Mouse (Mus musculus) thymus, adult 2 months (tissue): Measurements from ENCODE around the gene Ubiad1. TPM values are rescaled to one million over a fixed set of nuclear protein-coding genes. Genes with fewer than 3 reads are reported as not detected.

Experiments used
- DNase-seq: peaks from one replicate; pipeline ENCODE4 v3.0.0; 2021
- H3K27ac ChIP-seq: fragments of 200-500 bp; 2 replicates; pipeline ENCODE4 v1.5.1; 2012; ENCODE audit warnings: low read length, control low read depth; ENCODE audit not compliant: control insufficient read depth, insufficient read depth
- H3K27me3 ChIP-seq: fragments of 200-500 bp; 2 replicates; pipeline ENCODE4 v1.6.1; 2012; ENCODE audit warnings: mild to moderate bottlenecking, low read length, moderate library complexity, mixed read lengths; ENCODE audit not compliant: control insufficient read depth, insufficient read depth
- H3K36me3 ChIP-seq: fragments of 200-500 bp; 2 replicates; pipeline ENCODE4 v1.6.1; 2012; ENCODE audit warnings: mild to moderate bottlenecking, low read length, moderate library complexity; ENCODE audit not compliant: control insufficient read depth, insufficient read depth
- H3K4me1 ChIP-seq: fragments of 200-500 bp; replicated peaks from 2 replicates; pipeline ENCODE4 v1.6.1; 2012; ENCODE audit warnings: low read length; ENCODE audit not compliant: control insufficient read depth, insufficient read depth
- H3K4me3 ChIP-seq: fragments of 200-500 bp; 2 replicates; pipeline ENCODE4 v1.5.1; 2012; ENCODE audit warnings: mild to moderate bottlenecking, low read length, control low read depth, moderate library complexity; ENCODE audit not compliant: control insufficient read depth, insufficient read depth
- CTCF ChIP-seq: fragments of 200-500 bp; IDR thresholded peaks from 2 replicates; pipeline ENCODE4 v1.5.1; 2012; ENCODE audit warnings: mild to moderate bottlenecking, control low read depth, low read length, moderate library complexity, borderline replicate concordance; ENCODE audit not compliant: control insufficient read depth, poor library complexity, insufficient read depth; ENCODE audit errors: extremely low read depth
- POLR2A ChIP-seq: fragments of 200-500 bp; IDR thresholded peaks from 2 replicates; pipeline ENCODE4 v1.6.1; 2012; ENCODE audit warnings: mild to moderate bottlenecking, low read length, control low read depth, moderate library complexity; ENCODE audit not compliant: control insufficient read depth, poor library complexity, insufficient read depth; ENCODE audit errors: extremely low read depth
- WGBS: fragments of 180-500 bp; shearing (Covaris S2); methylation state at CpG from one replicate; pipeline ENCODE4 v1.1.7; 2018; 5-methylcytosine and 5-hydroxymethylcytosine counted together
- polyA plus RNA-seq: library from polyadenylated mRNA; depleted of rRNA; stranded (reverse); fragments of >200 nt; gene quantifications from 2 replicates; pipeline ENCODE4 v1.2.3, GENCODE M21; 2012

Ubiad1 gene
- polyA plus RNA-seq, 1 experiment: 20.0 TPM

DNA sequence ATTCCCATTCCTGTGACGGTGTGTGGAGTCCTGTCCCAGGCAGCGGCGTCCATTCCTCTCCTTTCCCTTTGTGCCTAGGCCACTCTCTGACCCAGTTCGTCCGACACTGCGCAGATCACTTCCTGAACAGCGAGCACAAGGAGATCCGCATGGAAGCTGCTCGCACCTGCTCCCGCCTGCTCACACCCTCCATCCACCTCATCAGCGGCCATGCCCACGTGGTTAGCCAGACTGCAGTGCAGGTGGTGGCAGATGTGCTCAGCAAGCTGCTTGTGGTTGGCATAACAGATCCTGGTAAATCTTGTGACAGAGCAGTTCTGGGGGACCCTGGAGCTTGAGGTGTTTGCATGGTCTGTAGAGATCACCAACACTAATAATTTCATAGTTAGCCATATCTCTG lies 20.3 kb upstream of the Ubiad1 start:
- WGBS: 52% methylated on average over 12 of the region's 12 CpGs
- DNase-seq: no peak
- no peak overlapping the region for H3K4me3 ChIP-seq
- no peaks in the 10 kb centered on the region for H3K27me3 ChIP-seq
- peaks cover 49% of the 10 kb centered on the region for H3K36me3 ChIP-seq
- H3K4me1 ChIP-seq: no peaks in the 10 kb centered on the region; the same call in 1 of the 2 replicates
- TF ChIP-seq POLR2A: no peak
- no peak for TF ChIP-seq CTCF
- H3K27ac ChIP-seq: no peak overlapping the region

DNA sequence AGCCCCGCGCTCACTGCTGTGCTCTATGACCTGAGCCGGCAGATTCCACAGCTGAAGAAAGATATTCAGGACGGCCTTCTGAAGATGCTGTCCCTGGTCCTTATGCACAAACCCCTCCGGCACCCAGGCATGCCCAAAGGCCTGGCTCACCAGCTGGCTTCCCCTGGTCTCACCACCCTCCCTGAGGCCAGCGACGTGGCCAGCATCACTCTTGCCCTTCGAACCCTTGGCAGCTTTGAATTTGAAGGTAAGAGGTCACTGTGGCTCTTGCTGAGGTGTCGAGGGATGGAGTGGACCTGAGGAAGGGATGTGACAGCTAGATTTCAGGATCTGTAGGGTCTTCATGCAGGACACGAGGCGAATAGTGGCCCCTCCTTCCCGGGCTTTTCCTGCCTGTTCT lies 19.7 kb upstream of the Ubiad1 start:
- whole genome bisulfite sequencing: 95% methylated on average over 12 of the region's 12 CpGs
- H3K36me3 ChIP-seq: peaks cover 43% of the 10 kb centered on the region
- H3K4me3 ChIP-seq: no peak overlapping the region
- TF ChIP-seq POLR2A (no peak), CTCF (no peak)
- H3K4me1 ChIP-seq: no peaks in the 10 kb centered on the region; the same call in 1 of the 2 replicates
- no peak for DNase-seq
- H3K27me3 ChIP-seq: no peaks in the 10 kb centered on the region
- H3K27ac ChIP-seq: no peak overlapping the region

DNA sequence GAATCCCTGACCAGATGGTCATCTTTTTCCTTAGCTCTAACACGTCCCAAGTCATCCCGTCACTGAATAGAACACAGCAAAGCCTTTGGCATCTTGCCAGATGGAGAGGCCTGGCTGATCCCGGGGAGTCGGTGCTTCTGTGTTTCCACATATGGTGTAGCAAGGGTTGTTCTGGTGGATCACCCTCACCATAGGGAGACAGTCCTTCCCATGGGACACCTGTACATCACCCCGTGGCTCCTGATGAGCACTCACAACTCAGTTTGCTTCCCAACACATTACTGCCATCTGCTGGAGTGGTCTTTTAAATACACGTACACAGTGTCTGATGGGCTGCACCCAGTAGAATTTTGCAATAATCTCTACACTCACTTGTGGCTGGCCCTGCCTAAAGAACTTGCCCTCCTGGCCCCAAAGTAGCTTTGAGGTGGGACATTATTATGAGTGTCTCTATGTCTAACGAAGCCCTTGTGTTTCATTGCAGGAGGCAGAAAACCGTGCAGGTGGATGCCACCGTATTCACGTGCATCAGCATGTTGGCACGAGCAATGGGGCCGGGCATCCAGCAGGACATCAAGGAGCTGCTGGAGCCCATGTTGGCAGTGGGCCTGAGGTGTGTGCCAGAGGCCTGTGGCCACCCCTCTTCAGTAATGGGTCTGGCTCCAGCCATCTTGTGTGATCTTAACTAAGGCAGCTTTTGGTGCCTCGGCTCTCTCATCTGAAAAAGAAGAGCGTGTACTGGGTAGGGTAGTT lies 18.8 kb upstream of the Ubiad1 start:
- 91% methylated on average over 14 of the region's 14 CpGs for WGBS
- DNase-seq: peak; percentile 24
- H3K36me3 ChIP-seq: peaks cover 43% of the 10 kb centered on the region

DNA sequence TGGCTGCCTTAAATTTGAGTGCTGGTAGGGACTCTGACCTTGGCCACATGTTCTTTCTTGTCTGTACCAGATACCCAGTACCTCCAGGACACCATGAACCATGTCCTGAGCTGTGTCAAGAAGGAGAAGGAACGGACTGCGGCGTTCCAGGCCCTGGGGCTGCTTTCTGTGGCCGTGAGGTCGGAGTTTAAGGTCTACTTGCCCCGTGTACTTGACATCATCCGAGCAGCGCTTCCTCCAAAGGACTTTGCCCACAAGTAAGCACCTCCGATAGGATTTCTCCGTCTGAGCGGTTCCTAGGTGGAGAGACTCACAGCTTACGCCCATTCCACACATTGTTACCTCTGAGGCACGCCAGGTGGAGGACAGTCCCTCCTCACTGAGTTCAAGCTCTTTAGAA lies 18.1 kb upstream of the Ubiad1 start:
- no peaks in the 10 kb centered on the region; the same call in 1 of the 2 replicates for H3K4me1 ChIP-seq
- DNase-seq: no peak
- WGBS: 96% methylated on average over 13 of the region's 13 CpGs
- H3K27ac ChIP-seq: no peak overlapping the region
- H3K36me3 ChIP-seq: peaks cover 41% of the 10 kb centered on the region
- no peaks in the 10 kb centered on the region for H3K27me3 ChIP-seq
- H3K4me3 ChIP-seq: no peak overlapping the region
- TF ChIP-seq CTCF (no peak), POLR2A (no peak)

More for the DNA sequence above, 18.8 kb upstream of the Ubiad1 start:
- H3K4me1 ChIP-seq: no peaks in the 10 kb centered on the region; the same call in 1 of the 2 replicates
- H3K4me3 ChIP-seq: no peak overlapping the region
- no peak overlapping the region for H3K27ac ChIP-seq
- TF ChIP-seq POLR2A (no peak), CTCF (no peak)
- H3K27me3 ChIP-seq: no peaks in the 10 kb centered on the region

DNA sequence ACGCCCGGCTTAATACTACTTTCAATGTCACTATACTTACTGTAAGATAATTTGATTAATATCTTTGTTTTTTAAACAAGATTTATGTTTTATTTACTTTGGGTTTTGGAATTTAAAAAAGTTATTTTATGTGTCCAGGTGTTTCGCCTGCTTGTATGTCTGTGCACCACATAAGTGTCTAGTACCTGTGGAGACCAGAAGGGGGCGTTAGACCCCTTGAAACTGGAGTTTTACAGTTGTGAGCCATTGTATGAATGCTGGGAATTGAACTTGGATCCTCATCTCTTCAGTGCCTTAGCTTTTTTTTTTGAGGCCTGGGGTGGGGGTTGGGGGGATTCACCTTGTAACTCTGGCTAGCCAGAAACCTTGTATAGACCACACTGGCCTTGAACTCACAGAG lies 17.2 kb upstream of the Ubiad1 start:
- H3K27ac ChIP-seq: no peak overlapping the region
- no peak overlapping the region for H3K4me3 ChIP-seq
- WGBS: 92% methylated on average over 4 of the region's 4 CpGs
- H3K27me3 ChIP-seq: no peaks in the 10 kb centered on the region
- H3K36me3 ChIP-seq: peaks cover 41% of the 10 kb centered on the region
- TF ChIP-seq POLR2A: no peak
- no peak for TF ChIP-seq CTCF
- no peak for DNase-seq
- H3K4me1 ChIP-seq: no peaks in the 10 kb centered on the region; the same call in 1 of the 2 replicates

DNA sequence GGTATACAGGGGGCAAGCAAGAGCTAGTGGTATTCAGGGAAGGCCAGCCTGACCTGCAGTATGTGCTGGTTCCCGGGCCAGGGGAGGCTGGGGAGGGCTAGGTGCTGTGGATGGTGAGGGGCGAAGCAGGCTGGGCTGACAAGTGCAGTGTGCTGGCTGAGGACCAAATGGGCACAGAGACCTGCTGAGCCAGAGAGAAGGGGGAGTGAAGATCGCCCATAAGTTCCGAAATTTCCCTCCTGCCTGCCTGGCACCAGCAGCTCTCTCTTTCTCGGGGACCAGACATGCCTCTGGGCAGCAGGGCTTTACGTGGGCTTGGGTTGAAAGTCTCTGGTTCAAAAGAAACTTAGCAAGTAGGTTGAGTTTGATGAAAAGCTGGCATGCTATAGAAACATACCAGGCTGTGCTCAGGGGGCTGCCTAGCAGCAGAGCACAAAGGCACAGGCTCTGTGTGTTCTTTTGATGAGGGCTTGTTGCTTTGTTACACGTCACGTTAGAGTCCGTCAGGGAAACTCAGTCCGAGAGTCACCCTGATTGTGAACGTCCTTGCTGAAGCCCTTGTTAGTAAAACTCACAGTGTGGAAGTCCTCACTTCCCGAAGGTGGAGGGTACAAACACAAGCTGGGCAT lies 16.2 kb upstream of the Ubiad1 start:
- peaks cover 35% of the 10 kb centered on the region for H3K36me3 ChIP-seq
- no peaks in the 10 kb centered on the region; the same call in 1 of the 2 replicates for H3K4me1 ChIP-seq
- H3K4me3 ChIP-seq: no peak overlapping the region
- DNase-seq: no peak
- H3K27ac ChIP-seq: no peak overlapping the region
- WGBS: 97% methylated on average over 12 of the region's 12 CpGs
- TF ChIP-seq CTCF (no peak), POLR2A (no peak)
- H3K27me3 ChIP-seq: no peaks in the 10 kb centered on the region
